Comparison of ENCODE assay signal across 14 mouse cellular contexts in genomic region chr8:128296728-128297380, GRCm38 (mm10).
DNase-seq lines count a peak whose midpoint lies in the region; ATAC-seq lines count a peak whose summit lies in the region.
"Had no signal": no experiment of that assay in that cellular context is flagged by ENCODE, and none has a peak within 500 bp of the region (broad histone marks: within the 10 kb centered on the region; RNA-seq: fewer than 3 reads in every experiment).

No protein-coding gene starts in this region.

- H3K36me3 ChIP-seq in midbrain, embryonic 12.5 days = no peaks in the 10 kb centered on the region
- no peaks in the 10 kb centered on the region for H3K36me3 ChIP-seq in midbrain, embryonic 11.5 days (ENCODE audit: control insufficient read depth, insufficient read depth, low read length)
- H3K36me3 ChIP-seq: G1E; liver, embryonic 12.5 days; neural tube, embryonic 12.5 days had no signal

- no peak overlapping the region for H3K4me3 ChIP-seq in midbrain, embryonic 12.5 days
- no peak overlapping the region for H3K4me3 ChIP-seq in midbrain, embryonic 11.5 days (ENCODE audit: low read depth, low read length)
- H3K4me3 ChIP-seq: gastrocnemius, adult 2 months; liver, embryonic 12.5 days; neural tube, embryonic 12.5 days had no signal

- H3K9me3 ChIP-seq in midbrain, embryonic 12.5 days = no peaks in the 10 kb centered on the region
- H3K9me3 ChIP-seq in midbrain, embryonic 11.5 days (ENCODE audit: control insufficient read depth, low read length) = no peaks in the 10 kb centered on the region
- H3K9me3 ChIP-seq: G1E; liver, embryonic 12.5 days; neural tube, embryonic 12.5 days had no signal

- H3K27me3 ChIP-seq in midbrain, embryonic 12.5 days = no peaks in the 10 kb centered on the region
- H3K27me3 ChIP-seq in midbrain, embryonic 11.5 days (ENCODE audit: control insufficient read depth, insufficient read depth, low read length) = no peaks in the 10 kb centered on the region
- H3K27me3 ChIP-seq: liver, embryonic 12.5 days; neural tube, embryonic 12.5 days had no signal

- no peaks in the 10 kb centered on the region for H3K4me1 ChIP-seq in midbrain, embryonic 12.5 days
- H3K4me1 ChIP-seq in midbrain, embryonic 11.5 days (ENCODE audit: control insufficient read depth, insufficient read depth, low read length) = no peaks in the 10 kb centered on the region
- H3K4me1 ChIP-seq: liver, embryonic 12.5 days; neural tube, embryonic 12.5 days had no signal

- 73% methylated on average over 14 of the region's 14 CpGs for WGBS in midbrain, embryonic 12.5 days
- 73% methylated on average over 14 of the region's 14 CpGs for WGBS in midbrain, embryonic 11.5 days

- no peak overlapping the region for H3K4me2 ChIP-seq in midbrain, embryonic 12.5 days (replicated peaks)
- no peak overlapping the region for H3K4me2 ChIP-seq in midbrain, embryonic 11.5 days
- H3K4me2 ChIP-seq: liver, embryonic 12.5 days; neural tube, embryonic 12.5 days had no signal

- H3K9ac ChIP-seq in midbrain, embryonic 12.5 days (replicated peaks) = no peak overlapping the region
- no peak overlapping the region for H3K9ac ChIP-seq in midbrain, embryonic 11.5 days (ENCODE audit: low read length)
- H3K9ac ChIP-seq: liver, embryonic 12.5 days; neural tube, embryonic 12.5 days had no signal

- no peak overlapping the region for H3K27ac ChIP-seq in midbrain, embryonic 12.5 days (replicated peaks)
- H3K27ac ChIP-seq in midbrain, embryonic 11.5 days (ENCODE audit: low read depth, low read length) = no peak overlapping the region
- H3K27ac ChIP-seq: gastrocnemius, adult 2 months; kidney, postnatal 0 days; liver, embryonic 12.5 days; macrophage; neural tube, embryonic 12.5 days had no signal

- ATAC-seq in midbrain, embryonic 12.5 days (ENCODE audit: low FRiP score, low read depth) = peak; percentile 34; the same call in 1 of the 2 replicates
- ATAC-seq in midbrain, embryonic 11.5 days (ENCODE audit: low FRiP score) = no peak
- ATAC-seq: liver, embryonic 12.5 days had no signal

- DNase-seq in midbrain, embryonic 11.5 days (ENCODE audit: low spot score, missing footprints) = no peak
- DNase-seq in frontal cortex, postnatal 10 days (ENCODE audit: low spot score in 2 of 2) = peak; percentile 14 to 25
- peak; percentile 56 to 61 for DNase-seq in layer of hippocampus, postnatal 36 days
- DNase-seq in right cerebral cortex, postnatal 4 days = peak; percentile 16
- no peak for DNase-seq in testis, postnatal 10 days (ENCODE audit: low spot score)
- DNase-seq in adrenal gland, postnatal 4 days (ENCODE audit: low spot score in 2 of 2) = no peak
- DNase-seq: gastrocnemius, adult 2 months; heart, postnatal 10 days had no signal

Comparison
In these comparisons a context has a peak if more than half of its experiments do, and no peak if none do; other contexts are left out.
1. DNase-seq: peak in frontal cortex, postnatal 10 days (2 of 2), layer of hippocampus, postnatal 36 days (2 of 2) and right cerebral cortex, postnatal 4 days (single experiment); none in midbrain, embryonic 11.5 days (single experiment), testis, postnatal 10 days (single experiment) and adrenal gland, postnatal 4 days (0 of 2).